Mouse (Mus musculus): ENCODE measurements around the gene Ttc23. TPM values are rescaled to one million over a fixed set of nuclear protein-coding genes. Genes with fewer than 3 reads are reported as not detected.

The Ttc23 gene
- polyA plus RNA-seq, 1 experiment, result 1.2 TPM

DNA sequence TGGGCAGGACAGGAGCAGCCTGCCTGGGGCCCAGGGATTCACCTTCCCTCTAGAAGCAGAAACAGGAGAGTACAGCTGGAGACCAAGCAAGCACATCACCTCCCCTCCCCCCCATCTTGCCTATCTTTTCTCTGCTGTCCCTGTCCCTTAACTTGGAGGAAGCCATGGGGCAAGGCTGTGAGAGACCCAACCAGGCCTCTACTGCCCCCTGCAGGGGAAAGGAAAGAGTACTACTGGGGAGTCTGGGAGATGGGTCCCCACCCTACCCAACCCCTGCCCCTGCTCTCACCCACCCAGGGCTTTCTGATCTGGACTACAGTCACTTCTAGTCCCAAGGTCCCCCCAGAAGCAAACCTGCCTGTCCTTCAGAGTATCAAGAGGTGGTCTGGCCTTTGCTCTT lies 53.6 kb downstream of the Ttc23 start:
- H3K36me3 ChIP-seq (ENCODE audit: control insufficient read depth, insufficient read depth, low read length), result no peaks in the 10 kb centered on the region
- H3K27ac ChIP-seq (ENCODE audit: insufficient read depth, low read length), result no peak overlapping the region
- no peak overlapping the region for H3K4me3 ChIP-seq (ENCODE audit: extremely low read depth, insufficient read depth, insufficient read length)
- DNase-seq (ENCODE audit: low read depth in 1 of 2, low spot score in 2 of 2), result no peak
- no peaks in the 10 kb centered on the region for H3K4me1 ChIP-seq (ENCODE audit: control insufficient read depth, insufficient read depth, insufficient read length)
- H3K27me3 ChIP-seq (ENCODE audit: control insufficient read depth, insufficient read depth, low read length), result no peaks in the 10 kb centered on the region
- TF ChIP-seq POLR2A (IDR thresholded peaks at IDR 0.05; ENCODE audit: low read depth, low read length), result no peak
- TF ChIP-seq CTCF (IDR thresholded peaks at IDR 0.05; ENCODE audit: extremely low read depth, insufficient read depth, insufficient read length, insufficient replicate concordance), result peak; percentile 28; the same call in 1 of the 2 replicates

DNA sequence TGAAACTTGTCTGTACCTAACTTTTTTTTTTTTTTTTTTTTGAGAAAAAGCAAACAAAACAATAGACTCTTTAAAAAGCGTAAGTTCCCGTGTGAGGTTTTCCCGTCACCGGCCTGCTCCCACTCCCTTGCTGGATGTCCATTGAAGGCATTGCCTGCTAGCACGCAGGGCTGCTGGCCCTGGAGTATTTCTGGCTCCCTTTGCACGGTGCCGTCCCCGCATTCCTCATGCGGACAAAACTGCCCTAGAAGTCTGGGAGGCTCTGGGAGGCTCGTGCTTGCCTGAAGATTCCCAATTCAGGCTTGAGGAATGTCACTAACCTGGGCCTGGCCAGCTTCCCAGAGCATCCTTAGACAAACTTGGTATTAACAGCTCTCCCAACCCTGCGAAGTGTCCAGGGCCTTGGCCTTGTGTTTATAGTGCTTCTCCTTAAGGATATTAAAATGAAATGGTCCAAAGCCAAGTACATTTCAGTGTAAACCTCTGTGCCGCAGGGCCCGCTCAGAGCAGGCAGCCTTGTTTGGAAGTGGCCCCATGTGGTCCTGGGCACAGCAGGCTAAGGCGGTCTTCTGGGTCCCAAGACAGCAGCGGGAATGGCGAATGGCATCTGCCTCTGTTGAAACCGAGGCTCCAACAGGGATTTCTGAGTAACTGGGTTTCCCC lies 54.2 kb downstream of the Ttc23 start:
- no peaks in the 10 kb centered on the region for H3K4me1 ChIP-seq (ENCODE audit: control insufficient read depth, insufficient read depth, insufficient read length)
- TF ChIP-seq CTCF (IDR thresholded peaks at IDR 0.05; ENCODE audit: extremely low read depth, insufficient read depth, insufficient read length, insufficient replicate concordance) (no peak), POLR2A (IDR thresholded peaks at IDR 0.05; ENCODE audit: low read depth, low read length) (no peak)
- H3K4me3 ChIP-seq (ENCODE audit: extremely low read depth, insufficient read depth, insufficient read length), result no peak overlapping the region
- H3K27ac ChIP-seq (ENCODE audit: insufficient read depth, low read length), result no peak overlapping the region
- no peak for DNase-seq (ENCODE audit: low read depth in 1 of 2, low spot score in 2 of 2)
- WGBS, result 89% methylated on average over 17 of the region's 17 CpGs
- H3K36me3 ChIP-seq (ENCODE audit: control insufficient read depth, insufficient read depth, low read length), result no peaks in the 10 kb centered on the region
- no peaks in the 10 kb centered on the region for H3K27me3 ChIP-seq (ENCODE audit: control insufficient read depth, insufficient read depth, low read length)

DNA sequence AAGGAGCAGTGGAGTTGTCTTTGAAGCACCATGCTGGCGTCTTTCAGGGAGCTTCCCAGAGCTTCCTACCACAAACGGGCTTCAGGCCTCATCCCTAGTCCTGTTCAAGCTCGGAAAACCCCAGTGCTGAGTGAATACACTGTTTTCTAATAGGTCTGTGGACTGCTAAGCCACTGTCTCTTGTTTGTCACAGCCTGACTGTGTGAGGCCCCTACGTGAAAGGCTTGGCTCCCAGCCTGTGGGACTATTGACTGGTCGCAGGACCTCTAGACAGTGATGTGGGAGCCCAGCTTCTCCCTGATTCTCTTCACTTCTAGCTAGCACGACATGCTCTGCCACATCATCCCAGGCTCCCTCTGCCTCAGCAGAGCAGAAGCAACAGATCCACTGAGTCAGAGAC lies 61.0 kb downstream of the Ttc23 start:
- TF ChIP-seq CTCF (IDR thresholded peaks at IDR 0.05; ENCODE audit: extremely low read depth, insufficient read depth, insufficient read length, insufficient replicate concordance) (no peak), POLR2A (IDR thresholded peaks at IDR 0.05; ENCODE audit: low read depth, low read length) (no peak)
- no peaks in the 10 kb centered on the region for H3K27me3 ChIP-seq (ENCODE audit: control insufficient read depth, insufficient read depth, low read length)
- WGBS, result 87% methylated on average over 6 of the region's 6 CpGs
- DNase-seq (ENCODE audit: low read depth in 1 of 2, low spot score in 2 of 2), result no peak
- no peaks in the 10 kb centered on the region for H3K4me1 ChIP-seq (ENCODE audit: control insufficient read depth, insufficient read depth, insufficient read length)
- no peak overlapping the region for H3K4me3 ChIP-seq (ENCODE audit: extremely low read depth, insufficient read depth, insufficient read length)
- no peaks in the 10 kb centered on the region for H3K36me3 ChIP-seq (ENCODE audit: control insufficient read depth, insufficient read depth, low read length)
- no peak overlapping the region for H3K27ac ChIP-seq (ENCODE audit: insufficient read depth, low read length)

DNA sequence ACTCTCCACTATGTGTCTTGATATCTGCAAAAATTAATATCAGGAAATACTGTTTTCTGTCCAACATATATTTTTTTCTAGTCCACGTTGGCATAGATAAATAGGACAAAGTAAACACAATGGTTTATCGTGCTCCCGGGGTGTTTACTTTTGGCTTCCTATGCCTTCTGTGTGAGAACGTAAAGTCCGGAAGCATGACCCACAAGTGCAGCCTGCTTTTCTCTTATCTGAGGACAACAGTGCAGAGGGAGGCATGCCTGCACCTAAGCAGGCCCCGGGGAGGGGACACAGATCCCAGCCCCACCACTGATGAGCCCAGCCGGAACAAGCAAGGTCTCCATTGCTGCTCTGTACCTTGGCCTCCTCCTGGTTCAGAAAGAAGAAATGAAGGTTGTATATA lies 63.0 kb downstream of the Ttc23 start:
- WGBS, result 81% methylated on average over 7 of the region's 7 CpGs
- Histone ChIP-seq H3K4me1 (ENCODE audit: control insufficient read depth, insufficient read depth, insufficient read length) (no peaks in the 10 kb centered on the region), H3K36me3 (ENCODE audit: control insufficient read depth, insufficient read depth, low read length) (no peaks in the 10 kb centered on the region), H3K4me3 (ENCODE audit: extremely low read depth, insufficient read depth, insufficient read length) (no peak overlapping the region), H3K27me3 (ENCODE audit: control insufficient read depth, insufficient read depth, low read length) (no peaks in the 10 kb centered on the region), H3K27ac (ENCODE audit: insufficient read depth, low read length) (no peak overlapping the region)
- TF ChIP-seq POLR2A (IDR thresholded peaks at IDR 0.05; ENCODE audit: low read depth, low read length) (no peak), CTCF (IDR thresholded peaks at IDR 0.05; ENCODE audit: extremely low read depth, insufficient read depth, insufficient read length, insufficient replicate concordance) (no peak)
- no peak for DNase-seq (ENCODE audit: low read depth in 1 of 2, low spot score in 2 of 2)

DNA sequence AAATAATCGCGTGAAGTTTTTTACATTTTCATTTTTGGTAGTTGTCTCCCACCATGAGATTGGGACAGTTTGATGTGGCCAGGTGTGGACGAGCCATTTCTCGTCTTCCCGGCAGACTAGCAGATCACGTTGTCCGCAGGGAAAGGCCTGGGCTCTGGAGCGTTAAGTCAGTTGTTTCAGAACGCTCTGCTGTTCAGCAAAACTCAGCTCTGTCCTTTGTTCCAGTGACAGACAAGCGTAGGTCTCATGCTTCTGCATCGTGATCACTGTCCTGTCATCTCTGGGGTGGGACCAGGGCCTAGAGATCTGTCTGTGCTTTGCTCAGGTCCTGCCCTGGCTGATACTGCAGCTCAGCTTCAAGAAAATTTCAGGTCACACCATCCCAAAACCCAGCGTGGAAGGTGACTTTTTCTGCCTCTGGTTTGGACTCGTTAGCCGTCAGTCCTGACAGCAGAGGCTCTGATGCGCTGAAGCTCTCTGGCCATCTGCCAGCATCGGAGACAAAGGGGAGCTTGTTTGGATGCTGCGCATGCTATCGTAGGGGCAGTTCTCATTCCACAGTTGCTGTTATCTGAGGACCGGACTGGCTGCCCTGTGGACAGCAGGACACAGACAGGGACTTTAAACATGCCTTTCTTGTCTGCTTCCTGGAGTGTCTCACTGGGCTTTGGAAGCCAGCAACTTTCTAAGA lies 66.8 kb downstream of the Ttc23 start:
- no peaks in the 10 kb centered on the region for H3K36me3 ChIP-seq (ENCODE audit: control insufficient read depth, insufficient read depth, low read length)
- H3K27ac ChIP-seq (ENCODE audit: insufficient read depth, low read length), result no peak overlapping the region
- H3K4me3 ChIP-seq (ENCODE audit: extremely low read depth, insufficient read depth, insufficient read length), result no peak overlapping the region
- TF ChIP-seq CTCF (IDR thresholded peaks at IDR 0.05; ENCODE audit: extremely low read depth, insufficient read depth, insufficient read length, insufficient replicate concordance) (no peak), POLR2A (IDR thresholded peaks at IDR 0.05; ENCODE audit: low read depth, low read length) (no peak)
- no peak for DNase-seq (ENCODE audit: low read depth in 1 of 2, low spot score in 2 of 2)
- 92% methylated on average over 19 of the region's 19 CpGs for WGBS
- no peaks in the 10 kb centered on the region for H3K4me1 ChIP-seq (ENCODE audit: control insufficient read depth, insufficient read depth, insufficient read length)
- H3K27me3 ChIP-seq (ENCODE audit: control insufficient read depth, insufficient read depth, low read length), result no peaks in the 10 kb centered on the region

DNA sequence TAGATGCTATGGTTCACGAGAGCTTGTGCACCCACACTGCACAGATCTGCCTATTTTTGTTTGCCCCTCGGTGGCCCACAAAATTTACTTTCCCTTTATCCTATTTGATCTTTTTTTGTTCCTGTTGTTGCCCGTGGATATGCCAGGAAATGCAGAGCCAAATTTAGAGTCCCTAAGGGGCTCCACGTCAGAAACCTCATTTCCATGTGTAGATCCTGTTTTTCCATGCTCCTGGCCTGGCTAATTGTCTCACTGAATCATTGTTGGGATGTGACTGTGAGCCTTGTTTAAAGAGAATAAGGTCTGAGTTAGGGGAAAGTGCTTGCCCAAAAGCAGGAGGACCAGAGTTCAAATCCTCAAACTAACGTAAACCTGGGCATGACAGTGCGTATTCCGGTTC lies 68.0 kb downstream of the Ttc23 start:
- H3K27ac ChIP-seq (ENCODE audit: insufficient read depth, low read length), result no peak overlapping the region
- DNase-seq (ENCODE audit: low read depth in 1 of 2, low spot score in 2 of 2), result no peak
- TF ChIP-seq CTCF (IDR thresholded peaks at IDR 0.05; ENCODE audit: extremely low read depth, insufficient read depth, insufficient read length, insufficient replicate concordance), result no peak
- TF ChIP-seq POLR2A (IDR thresholded peaks at IDR 0.05; ENCODE audit: low read depth, low read length), result no peak
- H3K4me3 ChIP-seq (ENCODE audit: extremely low read depth, insufficient read depth, insufficient read length), result no peak overlapping the region
- H3K4me1 ChIP-seq (ENCODE audit: control insufficient read depth, insufficient read depth, insufficient read length), result no peaks in the 10 kb centered on the region
- H3K27me3 ChIP-seq (ENCODE audit: control insufficient read depth, insufficient read depth, low read length), result no peaks in the 10 kb centered on the region
- no peaks in the 10 kb centered on the region for H3K36me3 ChIP-seq (ENCODE audit: control insufficient read depth, insufficient read depth, low read length)
- 70% methylated on average over 7 of the region's 7 CpGs for WGBS

Data from spleen, adult 2 months (tissue).